Mouse (Mus musculus) hindbrain, embryonic 15.5 days (tissue): Measurements from ENCODE around the gene Tnfrsf4. TPM values are rescaled to one million over a fixed set of nuclear protein-coding genes. Genes with fewer than 3 reads are reported as not detected.

ENCODE experiments used
- ATAC-seq: fragments of 200-750 bp; cut with Nextera tagmentation; 2 replicates; pipeline ENCODE4 v1.8.0; 2017; ENCODE audit warnings: low read depth, moderate number of reproducible peaks, moderate TSS enrichment; ENCODE audit not compliant: low FRiP score
- H3K27ac ChIP-seq: fragments of 300-500 bp; sonication (generic); replicated peaks from 2 replicates; pipeline ENCODE4 v1.5.1; 2015; ENCODE audit warnings: mild to moderate bottlenecking, inconsistent platforms
- H3K27me3 ChIP-seq: fragments of 300-500 bp; sonication (generic); 2 replicates; pipeline ENCODE4 v1.6.1; 2015; ENCODE audit warnings: control low read depth, inconsistent platforms
- H3K36me3 ChIP-seq: fragments of 300-500 bp; sonication (generic); 2 replicates; pipeline ENCODE4 v1.6.1; 2015; ENCODE audit warnings: control low read depth, inconsistent platforms
- H3K4me1 ChIP-seq: fragments of 300-500 bp; sonication (generic); replicated peaks from 2 replicates; pipeline ENCODE4 v1.6.1; 2015; ENCODE audit warnings: control low read depth, inconsistent platforms
- H3K4me2 ChIP-seq: fragments of 300-500 bp; sonication (generic); 2 replicates; pipeline ENCODE4 v1.6.1; 2015; ENCODE audit warnings: moderate library complexity, mild to moderate bottlenecking, inconsistent platforms
- H3K4me3 ChIP-seq: fragments of 300-500 bp; sonication (generic); 2 replicates; pipeline ENCODE4 v1.5.1; 2015; ENCODE audit warnings: mild to moderate bottlenecking, inconsistent platforms
- H3K9ac ChIP-seq: fragments of 300-500 bp; sonication (generic); 2 replicates; pipeline ENCODE4 v1.6.1; 2015; ENCODE audit warnings: inconsistent platforms
- H3K9me3 ChIP-seq: fragments of 300-500 bp; sonication (generic); 2 replicates; pipeline ENCODE4 v1.6.1; 2016; ENCODE audit warnings: control low read depth, inconsistent platforms
- WGBS: fragments of 180-500 bp; shearing (Covaris S2); methylation state at CpG from one replicate; pipeline ENCODE4 v1.1.7; 2015; 5-methylcytosine and 5-hydroxymethylcytosine counted together
- microRNA counts: library from miRNA; unstranded; fragments of <30 nt; microRNA quantifications from one replicate; lab custom pipeline; 2016
- microRNA-seq: library from miRNA; unstranded; fragments of <30 nt; microRNA quantifications from one replicate; pipeline ENCODE4, GENCODE M21; 2016
- polyA plus RNA-seq: library from polyadenylated mRNA; unstranded; fragments of >200 nt; fragmentation: Nextera tagmentation; extraction: Ambion mirVana; gene quantifications from 2 replicates; pipeline ENCODE4 v1.2.1, GENCODE M21; 2015

Gene Tnfrsf4
- polyA plus RNA-seq, 1 experiment from 2014 or later: 0.64 TPM

- no peaks in the 10 kb centered on the region for H3K4me1 ChIP-seq
- H3K27ac ChIP-seq: no peak overlapping the region
- H3K4me2 ChIP-seq: no peak overlapping the region
- no peaks in the 10 kb centered on the region for H3K36me3 ChIP-seq
- H3K9me3 ChIP-seq: no peaks in the 10 kb centered on the region
- no peak overlapping the region for H3K4me3 ChIP-seq
- H3K9ac ChIP-seq: no peak overlapping the region
- 94% methylated on average over 6 of the region's 6 CpGs for WGBS
- no peak for ATAC-seq
- H3K27me3 ChIP-seq: no peaks in the 10 kb centered on the region
Measured at GRCm38 (mm10) chr4:156054606-156055005, 41.0 kb downstream of the Tnfrsf4 start.

- Histone ChIP-seq H3K9me3 (no peaks in the 10 kb centered on the region), H3K36me3 (no peaks in the 10 kb centered on the region), H3K4me2 (no peak overlapping the region), H3K27ac (no peak overlapping the region), H3K27me3 (no peaks in the 10 kb centered on the region), H3K9ac (no peak overlapping the region), H3K4me1 (no peaks in the 10 kb centered on the region), H3K4me3 (no peak overlapping the region)
- ATAC-seq: no peak
- WGBS: 90% methylated on average over 5 of the region's 5 CpGs
Measured at GRCm38 (mm10) chr4:156055173-156055572, 41.5 kb downstream of the Tnfrsf4 start.

GRCm38 (mm10) chr4:156057702-156058101 is 44.1 kb downstream of the Tnfrsf4 start:
- H3K4me1 ChIP-seq: no peaks in the 10 kb centered on the region
- H3K9me3 ChIP-seq: no peaks in the 10 kb centered on the region
- no peak overlapping the region for H3K4me3 ChIP-seq
- ATAC-seq: no peak
- no peaks in the 10 kb centered on the region for H3K27me3 ChIP-seq
- 71% methylated on average over 10 of the region's 10 CpGs for WGBS
- H3K4me2 ChIP-seq: no peak overlapping the region
- no peak overlapping the region for H3K9ac ChIP-seq
- H3K27ac ChIP-seq: no peak overlapping the region
- H3K36me3 ChIP-seq: no peaks in the 10 kb centered on the region

- Histone ChIP-seq H3K9me3 (no peaks in the 10 kb centered on the region), H3K4me2 (no peak overlapping the region), H3K4me3 (no peak overlapping the region), H3K27ac (no peak overlapping the region), H3K36me3 (no peaks in the 10 kb centered on the region), H3K27me3 (no peaks in the 10 kb centered on the region), H3K9ac (no peak overlapping the region), H3K4me1 (peaks cover under 1% of the 10 kb centered on the region; the same call in 1 of the 2 replicates)
- no peak for ATAC-seq
- WGBS: 79% methylated on average over 9 of the region's 9 CpGs
Measured at GRCm38 (mm10) chr4:156058826-156059225, 45.2 kb downstream of the Tnfrsf4 start.

- no peaks in the 10 kb centered on the region for H3K36me3 ChIP-seq
- ATAC-seq: no peak
- 52% methylated on average over 5 of the region's 5 CpGs for WGBS
- no peaks in the 10 kb centered on the region for H3K9me3 ChIP-seq
- no peak within 1 kb of the TSS for H3K9ac ChIP-seq
- H3K4me1 ChIP-seq: peaks cover 4% of the 10 kb centered on the region; the same call in 1 of the 2 replicates
- no peak within 1 kb of the TSS for H3K4me2 ChIP-seq
- no peaks in the 10 kb centered on the region for H3K27me3 ChIP-seq
- no peak within 1 kb of the TSS for H3K27ac ChIP-seq
- no peak within 1 kb of the TSS for H3K4me3 ChIP-seq
Measured at GRCm38 (mm10) chr4:156059261-156059660, 45.6 kb downstream of the Tnfrsf4 start, which contains the start of gene Ttll10. Gene Ttll10 (minus strand): TSS chr4:156059414.

- Histone ChIP-seq H3K9ac (no peak overlapping the region), H3K36me3 (no peaks in the 10 kb centered on the region), H3K9me3 (no peaks in the 10 kb centered on the region), H3K4me3 (no peak overlapping the region), H3K27ac (no peak overlapping the region), H3K4me2 (no peak overlapping the region), H3K27me3 (no peaks in the 10 kb centered on the region), H3K4me1 (peaks cover 4% of the 10 kb centered on the region; the same call in 1 of the 2 replicates)
- WGBS: 45% methylated on average over 10 of the region's 10 CpGs
- ATAC-seq: peak; percentile 11; the same call in 1 of the 2 replicates
Measured at GRCm38 (mm10) chr4:156059713-156060112, 46.1 kb downstream of the Tnfrsf4 start.

- H3K36me3 ChIP-seq: no peaks in the 10 kb centered on the region
- no peaks in the 10 kb centered on the region for H3K9me3 ChIP-seq
- H3K4me3 ChIP-seq: no peak overlapping the region
- no peak overlapping the region for H3K9ac ChIP-seq
- H3K27ac ChIP-seq: no peak overlapping the region
- H3K4me1 ChIP-seq: peaks cover 4% of the 10 kb centered on the region; the same call in 1 of the 2 replicates
- ATAC-seq: no peak
- H3K27me3 ChIP-seq: no peaks in the 10 kb centered on the region
- H3K4me2 ChIP-seq: no peak overlapping the region
- WGBS: 4% methylated on average over 4 of the region's 4 CpGs
Measured at GRCm38 (mm10) chr4:156063861-156064509, 50.3 kb downstream of the Tnfrsf4 start.

GRCm38 (mm10) chr4:156064510-156064897 is 50.9 kb downstream of the Tnfrsf4 start:
- Histone ChIP-seq H3K27me3 (no peaks in the 10 kb centered on the region), H3K9me3 (no peaks in the 10 kb centered on the region), H3K9ac (no peak overlapping the region), H3K4me1 (peaks cover 4% of the 10 kb centered on the region; the same call in 1 of the 2 replicates), H3K4me3 (no peak overlapping the region), H3K36me3 (no peaks in the 10 kb centered on the region), H3K27ac (no peak overlapping the region), H3K4me2 (no peak overlapping the region)
- no peak for ATAC-seq
- 85% methylated on average over 9 of the region's 9 CpGs for WGBS

- no peak overlapping the region for H3K9ac ChIP-seq
- 86% methylated on average over 10 of the region's 10 CpGs for WGBS
- H3K27ac ChIP-seq: no peak overlapping the region
- H3K36me3 ChIP-seq: no peaks in the 10 kb centered on the region
- peaks cover 6% of the 10 kb centered on the region; the same call in 1 of the 2 replicates for H3K4me1 ChIP-seq
- no peak overlapping the region for H3K4me2 ChIP-seq
- H3K9me3 ChIP-seq: no peaks in the 10 kb centered on the region
- no peaks in the 10 kb centered on the region for H3K27me3 ChIP-seq
- no peak for ATAC-seq
- H3K4me3 ChIP-seq: no peak overlapping the region
Measured at GRCm38 (mm10) chr4:156065156-156065894, 51.7 kb downstream of the Tnfrsf4 start.

MicroRNAs within 50 kb of the gene (microRNA counts, 519-probe panel; counts per million panel counts)
- microRNA mmu-miR-200a (lab: Ali Mortazavi, UCI): not detected
- 2,420 counts per million, percentile 35 among the panel's probes with 10 or more counts for microRNA mmu-miR-200b (lab: Ali Mortazavi, UCI)
- not detected for microRNA mmu-miR-429 (lab: Ali Mortazavi, UCI)

Small RNAs within 50 kb of the gene (microRNA-seq; reads per million reads assigned to microRNA genes)
- 2.0 reads per million for gene Mir200a
- gene Mir200b: 11.6 reads per million, percentile 29 among the genes with 10 or more reads in this experiment
- gene Mir429: 52.5 reads per million, percentile 43 among the genes with 10 or more reads in this experiment

Other genes starting within 250 kb of the Tnfrsf4 start
- gene Vwa1, start 239.1 kb upstream of the Tnfrsf4 start, polyA plus RNA-seq: 32.2 and 33.7 TPM in 2 replicates
- gene Tmem88b, start 228.0 kb upstream of the Tnfrsf4 start, polyA plus RNA-seq: 0.98 and 1.2 TPM in 2 replicates
- not detected in 2 replicates for gene Ankrd65, start 223.4 kb upstream of the Tnfrsf4 start, polyA plus RNA-seq
- 248 and 265 TPM in 2 replicates for gene Mrpl20, start 211.0 kb upstream of the Tnfrsf4 start, polyA plus RNA-seq
- gene Ccnl2, start 201.4 kb upstream of the Tnfrsf4 start, polyA plus RNA-seq: 134 and 137 TPM in 2 replicates
- gene Aurkaip1, start 182.6 kb upstream of the Tnfrsf4 start, polyA plus RNA-seq: 129 TPM in 2 replicates
- 32.5 and 32.7 TPM in 2 replicates for gene Mxra8, start 174.2 kb upstream of the Tnfrsf4 start, polyA plus RNA-seq
- 30.8 and 32.8 TPM in 2 replicates for gene Dvl1, start 166.4 kb upstream of the Tnfrsf4 start, polyA plus RNA-seq
- 0.43 and 0.54 TPM in 2 replicates for gene Tas1r3, start 150.5 kb upstream of the Tnfrsf4 start, polyA plus RNA-seq
- gene Cptp, start 144.4 kb upstream of the Tnfrsf4 start, polyA plus RNA-seq: 25.6 and 29.1 TPM in 2 replicates
- gene Ints11, start 144.3 kb upstream of the Tnfrsf4 start, polyA plus RNA-seq: 71.6 and 78.6 TPM in 2 replicates
- 58.5 and 62.9 TPM in 2 replicates for gene Pusl1, start 122.1 kb upstream of the Tnfrsf4 start, polyA plus RNA-seq
- 68.8 and 74.6 TPM in 2 replicates for gene Acap3, start 122.0 kb upstream of the Tnfrsf4 start, polyA plus RNA-seq
- gene Ube2j2, start 70.0 kb upstream of the Tnfrsf4 start, polyA plus RNA-seq: 104 and 115 TPM in 2 replicates
- gene C1qtnf12, start 51.5 kb upstream of the Tnfrsf4 start, polyA plus RNA-seq: 13.4 and 16.6 TPM in 2 replicates
- 33.1 and 35.9 TPM in 2 replicates for gene B3galt6, start 21.2 kb upstream of the Tnfrsf4 start, polyA plus RNA-seq
- gene Sdf4, start 21.0 kb upstream of the Tnfrsf4 start, polyA plus RNA-seq: 114 and 120 TPM in 2 replicates
- 1.9 and 2.1 TPM in 2 replicates for gene Tnfrsf18, start 12.3 kb downstream of the Tnfrsf4 start, polyA plus RNA-seq
- not detected in 2 replicates for gene Ttll10, start 45.6 kb downstream of the Tnfrsf4 start, polyA plus RNA-seq
- 30.0 and 32.6 TPM in 2 replicates for gene 9430015G10Rik, start 96.1 kb downstream of the Tnfrsf4 start, polyA plus RNA-seq
- gene Rnf223, start 116.7 kb downstream of the Tnfrsf4 start, polyA plus RNA-seq: 0.43 and 0.53 TPM in 2 replicates
- 116 TPM in 2 replicates for gene Agrn, start 183.6 kb downstream of the Tnfrsf4 start, polyA plus RNA-seq
- 1.5 and 5.1 TPM in 2 replicates for gene Isg15, start 187.0 kb downstream of the Tnfrsf4 start, polyA plus RNA-seq
- gene AW011738, start 189.5 kb downstream of the Tnfrsf4 start, polyA plus RNA-seq: 4.5 and 5.0 TPM in 2 replicates
- gene Perm1, start 202.0 kb downstream of the Tnfrsf4 start, polyA plus RNA-seq: 1.9 and 2.5 TPM in 2 replicates
- gene Plekhn1, start 221.0 kb downstream of the Tnfrsf4 start, polyA plus RNA-seq: 26.1 and 30.4 TPM in 2 replicates
- 53.4 and 59.0 TPM in 2 replicates for gene Noc2l, start 222.2 kb downstream of the Tnfrsf4 start, polyA plus RNA-seq
- 2.2 and 3.9 TPM in 2 replicates for gene Samd11, start 241.8 kb downstream of the Tnfrsf4 start, polyA plus RNA-seq